ENCODE assay signal across 26 mouse cellular contexts in the genomic region with DNA sequence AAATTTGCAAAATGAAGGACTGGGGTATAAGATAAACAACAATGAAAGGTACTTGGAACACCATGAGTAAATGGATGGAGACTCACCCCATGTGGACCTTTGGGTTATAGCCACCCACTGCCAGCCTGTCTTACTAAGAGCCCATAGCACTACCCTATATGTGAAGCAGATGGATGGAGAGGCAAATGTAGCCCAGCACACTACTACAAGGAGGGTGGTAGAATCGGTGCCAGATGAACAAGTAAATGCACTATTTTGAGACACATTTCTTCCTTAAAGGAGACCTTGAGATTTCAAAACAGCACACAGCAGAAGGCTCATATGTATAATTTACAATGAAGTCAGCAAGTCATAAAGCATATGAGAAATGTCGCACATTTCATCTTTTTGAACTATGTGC.
"Had no signal": no experiment of that assay in that cellular context is flagged by ENCODE, and none has a peak within 500 bp of the region (broad histone marks: within the 10 kb centered on the region; RNA-seq: fewer than 3 reads in every experiment).

No protein-coding gene starts in this region.

- H3K9me3 ChIP-seq: heart, embryonic 10.5 days; heart, embryonic 12.5 days; hindbrain, embryonic 10.5 days; hindbrain, embryonic 12.5 days; intestine, embryonic 15.5 days; limb, embryonic 10.5 days; limb, embryonic 12.5 days; liver, embryonic 13.5 days had no signal

- H3K9ac ChIP-seq: heart, embryonic 12.5 days; hindbrain, embryonic 12.5 days; hindbrain, embryonic 14.5 days; intestine, embryonic 15.5 days; limb, embryonic 12.5 days; liver, embryonic 13.5 days had no signal

- H3K36me3 ChIP-seq: heart, embryonic 10.5 days; heart, embryonic 12.5 days; hindbrain, embryonic 10.5 days; hindbrain, embryonic 12.5 days; intestine, embryonic 15.5 days; limb, embryonic 10.5 days; limb, embryonic 12.5 days; liver, embryonic 13.5 days had no signal

- H3K4me1 ChIP-seq: heart, embryonic 10.5 days; heart, embryonic 12.5 days; hindbrain, embryonic 10.5 days; hindbrain, embryonic 12.5 days; intestine, embryonic 15.5 days; limb, embryonic 10.5 days; liver, embryonic 13.5 days had no signal

- DNase-seq: gastrocnemius, adult 2 months; gastrocnemius, postnatal 10 days; gastrocnemius, postnatal 25 days; heart, adult 18-20 months; heart, postnatal 10 days; heart, postnatal 4 days; kidney, adult 18-20 months; kidney, adult 8-10 months; kidney, postnatal 10 days; kidney, postnatal 25 days; kidney, postnatal 4 days; liver; liver, embryonic 13.5 days had no signal

- H3K27ac ChIP-seq: gastrocnemius, adult 2 months; heart, embryonic 10.5 days; hindbrain, embryonic 10.5 days; hindbrain, embryonic 12.5 days; hindbrain, embryonic 14.5 days; intestine, embryonic 15.5 days; layer of hippocampus, adult 2 months; limb, embryonic 10.5 days; limb, embryonic 12.5 days; liver, embryonic 13.5 days had no signal

- H3K27me3 ChIP-seq: heart, embryonic 12.5 days; hindbrain, embryonic 12.5 days; intestine, embryonic 15.5 days; limb, embryonic 12.5 days; liver, embryonic 13.5 days had no signal

- H3K4me2 ChIP-seq: heart, embryonic 12.5 days; hindbrain, embryonic 12.5 days; hindbrain, embryonic 14.5 days; intestine, embryonic 15.5 days; limb, embryonic 12.5 days; liver, embryonic 11.5 days; liver, embryonic 13.5 days had no signal

- H3K4me3 ChIP-seq: gastrocnemius, adult 2 months; heart, embryonic 10.5 days; heart, embryonic 12.5 days; hindbrain, embryonic 10.5 days; hindbrain, embryonic 12.5 days; intestine, embryonic 15.5 days; layer of hippocampus, adult 2 months; limb, embryonic 10.5 days; limb, embryonic 12.5 days; liver, embryonic 13.5 days had no signal

- ATAC-seq: hindbrain, embryonic 16.5 days; inflammation-experienced regulatory T-cells, adult 6 months; intestine, embryonic 15.5 days; intestine, postnatal 0 days had no signal
